Comparison of ENCODE assay signal across 23 mouse cellular contexts in genomic region chr5:98962472-98962871, GRCm38 (mm10).
DNase-seq lines count a peak whose midpoint lies in the region; ATAC-seq and TF ChIP-seq lines count a peak whose summit lies in the region.
"Had no signal": no experiment of that assay in that cellular context is flagged by ENCODE, and none has a peak within 500 bp of the region (broad histone marks: within the 10 kb centered on the region; RNA-seq: fewer than 3 reads in every experiment).

No protein-coding gene starts in this region.

- no peak overlapping the region for H3K9ac ChIP-seq in kidney, embryonic 14.5 days (ENCODE audit: low read depth, low read length)
- H3K9ac ChIP-seq in midbrain, postnatal 0 days (replicated peaks; ENCODE audit: low read length, poor library complexity, severe bottlenecking): no peak overlapping the region
- no peak overlapping the region for H3K9ac ChIP-seq in neural tube, embryonic 11.5 days (ENCODE audit: low read length)
- no peak overlapping the region for H3K9ac ChIP-seq in neural tube, embryonic 15.5 days (replicated peaks)
- H3K9ac ChIP-seq: embryonic facial prominence, embryonic 12.5 days; forebrain, embryonic 13.5 days; forebrain, postnatal 0 days; hindbrain, embryonic 14.5 days had no signal

- H3K27ac ChIP-seq in kidney, embryonic 14.5 days (ENCODE audit: low read depth, low read length): no peak overlapping the region
- H3K27ac ChIP-seq in midbrain, embryonic 10.5 days (replicated peaks): 0 out of 2 replicates have a peak overlapping the region, but pooled peaks have one; percentile 46
- no peak overlapping the region for H3K27ac ChIP-seq in midbrain, postnatal 0 days (ENCODE audit: low read depth, low read length)
- H3K27ac ChIP-seq in neural tube, embryonic 11.5 days (ENCODE audit: low read depth, low read length): no peak overlapping the region
- H3K27ac ChIP-seq in neural tube, embryonic 15.5 days (replicated peaks): no peak overlapping the region
- H3K27ac ChIP-seq: embryonic facial prominence, embryonic 12.5 days; forebrain, embryonic 13.5 days; heart, embryonic 10.5 days; hindbrain, embryonic 14.5 days had no signal

- TF ChIP-seq CTCF in midbrain, postnatal 0 days (IDR thresholded peaks at IDR 0.05): no peak

- 0 out of 2 replicates have a peak, but pooled peaks cover 5% of the 10 kb centered on the region for H3K4me1 ChIP-seq in kidney, embryonic 14.5 days (ENCODE audit: control insufficient read depth, insufficient read depth, low read length)
- H3K4me1 ChIP-seq in midbrain, embryonic 10.5 days: peaks cover 10% of the 10 kb centered on the region; the same call in 1 of the 2 replicates
- no peaks in the 10 kb centered on the region for H3K4me1 ChIP-seq in midbrain, postnatal 0 days (ENCODE audit: insufficient read depth, low read length)
- H3K4me1 ChIP-seq in neural tube, embryonic 11.5 days (ENCODE audit: control insufficient read depth, insufficient read depth, low read length): peaks cover 8% of the 10 kb centered on the region; the same call in 1 of the 2 replicates
- peaks cover 7% of the 10 kb centered on the region; the same call in 1 of the 2 replicates for H3K4me1 ChIP-seq in neural tube, embryonic 15.5 days
- H3K4me1 ChIP-seq: embryonic facial prominence, embryonic 12.5 days had no signal

- H3K36me3 ChIP-seq in kidney, embryonic 14.5 days (ENCODE audit: control insufficient read depth, insufficient read depth, low read length): no peaks in the 10 kb centered on the region
- H3K36me3 ChIP-seq in midbrain, embryonic 10.5 days: no peaks in the 10 kb centered on the region
- H3K36me3 ChIP-seq in midbrain, postnatal 0 days (ENCODE audit: insufficient read depth, low read length): no peaks in the 10 kb centered on the region
- no peaks in the 10 kb centered on the region for H3K36me3 ChIP-seq in neural tube, embryonic 11.5 days (ENCODE audit: control insufficient read depth, insufficient read depth, low read length)
- no peaks in the 10 kb centered on the region for H3K36me3 ChIP-seq in neural tube, embryonic 15.5 days
- H3K36me3 ChIP-seq: embryonic facial prominence, embryonic 12.5 days; G1E; heart, embryonic 10.5 days had no signal

- H3K4me3 ChIP-seq in kidney, embryonic 14.5 days (ENCODE audit: low read length): no peak overlapping the region
- no peak overlapping the region for H3K4me3 ChIP-seq in midbrain, embryonic 10.5 days
- H3K4me3 ChIP-seq in midbrain, postnatal 0 days (ENCODE audit: low read depth, low read length): no peak overlapping the region
- H3K4me3 ChIP-seq in neural tube, embryonic 11.5 days (ENCODE audit: low read depth, low read length): no peak overlapping the region
- no peak overlapping the region for H3K4me3 ChIP-seq in neural tube, embryonic 15.5 days (replicated peaks)
- H3K4me3 ChIP-seq: embryonic facial prominence, embryonic 12.5 days; forebrain, embryonic 13.5 days; heart, embryonic 10.5 days had no signal

- no peaks in the 10 kb centered on the region for H3K9me3 ChIP-seq in kidney, embryonic 14.5 days (ENCODE audit: control insufficient read depth, low read length)
- no peaks in the 10 kb centered on the region for H3K9me3 ChIP-seq in midbrain, embryonic 10.5 days (replicated peaks)
- no peaks in the 10 kb centered on the region for H3K9me3 ChIP-seq in midbrain, postnatal 0 days (ENCODE audit: low read length)
- H3K9me3 ChIP-seq in neural tube, embryonic 11.5 days (ENCODE audit: control insufficient read depth, low read length): no peaks in the 10 kb centered on the region
- no peaks in the 10 kb centered on the region for H3K9me3 ChIP-seq in neural tube, embryonic 15.5 days (replicated peaks)
- H3K9me3 ChIP-seq: embryonic facial prominence, embryonic 12.5 days; forebrain, embryonic 13.5 days; heart, embryonic 10.5 days had no signal

- WGBS in kidney, embryonic 14.5 days: 16% methylated on average over 2 of the region's 2 CpGs
- WGBS in midbrain, embryonic 10.5 days: 70% methylated on average over 2 of the region's 2 CpGs
- 47% methylated on average over 2 of the region's 2 CpGs for WGBS in midbrain, postnatal 0 days
- WGBS in neural tube, embryonic 11.5 days: 19% methylated on average over 2 of the region's 2 CpGs
- WGBS in neural tube, embryonic 15.5 days: 25% methylated on average over 2 of the region's 2 CpGs

- peak; percentile 32 for DNase-seq in embryo, embryonic 11 days
- DNase-seq in embryo, embryonic 10 days (ENCODE audit: low spot score): no peak
- DNase-seq in kidney, postnatal 4 days: no peak
- no peak for DNase-seq in midbrain, embryonic 10.5 days (ENCODE audit: low spot score)
- no peak for DNase-seq in midbrain, postnatal 0 days (ENCODE audit: low spot score)
- DNase-seq in neural tube, embryonic 11.5 days (ENCODE audit: low spot score): no peak
- DNase-seq: adrenal gland, adult 8-10 months; B cell, adult 2 months; cerebellum, adult 2 months; cerebellum, postnatal 10 days; forebrain, postnatal 0 days; gastrocnemius, postnatal 36 days; heart, adult 18-20 months; heart, postnatal 10 days; heart, postnatal 4 days had no signal

- peak; percentile 72; the same call in 1 of the 2 replicates for ATAC-seq in kidney, embryonic 14.5 days (ENCODE audit: low FRiP score, low TSS enrichment)
- no peak for ATAC-seq in midbrain, postnatal 0 days (ENCODE audit: low FRiP score)
- ATAC-seq in neural tube, embryonic 11.5 days (ENCODE audit: insufficient read depth, low FRiP score, low TSS enrichment): 0 out of 2 replicates have a peak, but pooled peaks have one; percentile 48
- ATAC-seq in neural tube, embryonic 15.5 days (ENCODE audit: low FRiP score): no peak
- ATAC-seq: CD4-positive, CD25-positive, alpha-beta regulatory T cell, adult 4 months; forebrain, embryonic 13.5 days; forebrain, postnatal 0 days had no signal

- H3K27me3 ChIP-seq in kidney, embryonic 14.5 days (ENCODE audit: control insufficient read depth, insufficient read depth, low read length): no peaks in the 10 kb centered on the region
- no peaks in the 10 kb centered on the region for H3K27me3 ChIP-seq in midbrain, embryonic 10.5 days (ENCODE audit: low read depth, poor library complexity, severe bottlenecking)
- no peaks in the 10 kb centered on the region for H3K27me3 ChIP-seq in midbrain, postnatal 0 days (ENCODE audit: insufficient read depth, low read length)
- H3K27me3 ChIP-seq in neural tube, embryonic 11.5 days (ENCODE audit: control insufficient read depth, insufficient read depth, low read length): no peaks in the 10 kb centered on the region
- H3K27me3 ChIP-seq in neural tube, embryonic 15.5 days (replicated peaks): no peaks in the 10 kb centered on the region
- H3K27me3 ChIP-seq: embryonic facial prominence, embryonic 12.5 days; forebrain, embryonic 13.5 days had no signal

- no peak overlapping the region for H3K4me2 ChIP-seq in kidney, embryonic 14.5 days (replicated peaks; ENCODE audit: low read depth, low read length)
- H3K4me2 ChIP-seq in midbrain, postnatal 0 days (ENCODE audit: low read depth, low read length, poor library complexity, severe bottlenecking): no peak overlapping the region
- H3K4me2 ChIP-seq in neural tube, embryonic 11.5 days (ENCODE audit: low read depth): no peak overlapping the region
- no peak overlapping the region for H3K4me2 ChIP-seq in neural tube, embryonic 15.5 days
- H3K4me2 ChIP-seq: embryonic facial prominence, embryonic 12.5 days; forebrain, embryonic 13.5 days; hindbrain, embryonic 14.5 days had no signal

Comparison
In these comparisons a context has a peak if more than half of its experiments do, and no peak if none do; other contexts are left out.
1. ATAC-seq: peak in kidney, embryonic 14.5 days (single experiment) and neural tube, embryonic 11.5 days (single experiment); none in midbrain, postnatal 0 days (single experiment) and neural tube, embryonic 15.5 days (single experiment).